ENCODE assay signal across 10 mouse cellular contexts in the genomic region with DNA sequence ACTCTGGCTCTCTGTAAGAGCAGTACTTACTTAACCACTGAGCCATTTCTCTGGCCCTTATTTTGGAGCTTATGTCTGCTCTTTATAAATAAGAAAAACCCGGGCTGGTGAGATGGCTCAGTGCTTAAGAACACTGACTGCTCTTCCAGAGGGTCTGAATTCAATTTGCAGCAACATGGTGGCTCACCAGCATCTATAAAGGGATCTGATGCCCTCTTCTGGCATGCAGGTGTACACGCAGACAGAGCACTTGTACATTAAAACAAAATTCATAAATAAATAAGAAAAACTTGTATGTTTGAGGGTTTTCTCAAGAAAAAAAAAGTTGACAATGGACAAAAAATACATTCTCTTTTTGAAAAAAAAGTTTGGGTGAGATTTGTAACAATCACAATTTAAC. TPM values are rescaled to one million over a fixed set of nuclear protein-coding genes. Genes with fewer than 3 reads are reported as not detected.
DNase-seq lines count a peak whose midpoint lies in the region; ATAC-seq and TF ChIP-seq lines count a peak whose summit lies in the region.
"Had no signal": no experiment of that assay in that cellular context is flagged by ENCODE, and none has a peak within 500 bp of the region (broad histone marks: within the 10 kb centered on the region; RNA-seq: fewer than 3 reads in every experiment).

No protein-coding gene starts in this region.

- no peak overlapping the region for H3K9ac ChIP-seq in heart, postnatal 0 days (replicated peaks; ENCODE audit: low read depth, low read length)
- H3K9ac ChIP-seq: stomach, embryonic 15.5 days had no signal

- peak; percentile 39 for TF ChIP-seq CTCF in heart, postnatal 0 days (IDR thresholded peaks at IDR 0.05; ENCODE audit: low read depth)
- TF ChIP-seq CTCF in Patski (IDR thresholded peaks at IDR 0.05) = peak; percentile 83
- no peak for TF ChIP-seq CTCF in cerebellum, adult 2 months (IDR thresholded peaks at IDR 0.05; ENCODE audit: borderline replicate concordance, insufficient read depth, low read depth, low read length)

- H3K9me3 ChIP-seq in heart, postnatal 0 days (replicated peaks; ENCODE audit: control insufficient read depth, low read length) = no peaks in the 10 kb centered on the region
- H3K9me3 ChIP-seq: stomach, embryonic 15.5 days had no signal

- H3K4me2 ChIP-seq in heart, postnatal 0 days (ENCODE audit: low read depth, low read length) = no peak overlapping the region
- H3K4me2 ChIP-seq: stomach, embryonic 15.5 days had no signal

- POLR2A ChIA-PET in Patski (lab: Charles Lee) = no interaction called here

- H3K27ac ChIP-seq in heart, postnatal 0 days (ENCODE audit: low read depth) = no peak overlapping the region
- no peak overlapping the region for H3K27ac ChIP-seq in cerebellum, adult 2 months (ENCODE audit: insufficient read depth, low read length)
- H3K27ac ChIP-seq: stomach, embryonic 15.5 days had no signal

- H3K36me3 ChIP-seq in heart, postnatal 0 days (replicated peaks; ENCODE audit: control insufficient read depth, insufficient read depth, low read length) = no peaks in the 10 kb centered on the region
- H3K36me3 ChIP-seq: stomach, embryonic 15.5 days had no signal

- H3K4me1 ChIP-seq in heart, postnatal 0 days (ENCODE audit: control insufficient read depth, insufficient read depth) = no peaks in the 10 kb centered on the region
- no peaks in the 10 kb centered on the region for H3K4me1 ChIP-seq in cerebellum, adult 2 months (ENCODE audit: control insufficient read depth, insufficient read depth, low read length)
- H3K4me1 ChIP-seq: stomach, embryonic 15.5 days had no signal

- no peak for TF ChIP-seq EP300 in heart, postnatal 0 days (IDR thresholded peaks at IDR 0.05; ENCODE audit: low read depth)

- no peak for ATAC-seq in heart, postnatal 0 days (ENCODE audit: insufficient read depth, low read depth)
- no peak for ATAC-seq in Patski
- ATAC-seq in megakaryocyte, adult 5-6 weeks (ENCODE audit: poor library complexity, severe bottlenecking) = no peak

- DNase-seq in heart, postnatal 0 days (ENCODE audit: low spot score) = no peak
- DNase-seq in heart, postnatal 25 days (ENCODE audit: low spot score) = no peak
- DNase-seq in 3T3-L1 (ENCODE audit: low read depth, low spot score) (peak; percentile 67), Patski (ENCODE audit: low read depth, low spot score) (no peak)
- DNase-seq in kidney, postnatal 10 days = peak; percentile 35
- DNase-seq in B cell, adult 2 months = no peak
- no peak for DNase-seq in cerebellum, adult 2 months
- DNase-seq: layer of hippocampus, adult 9-11 months had no signal

- TF ChIP-seq POLR2A in cerebellum, adult 2 months (IDR thresholded peaks at IDR 0.05; ENCODE audit: borderline replicate concordance, insufficient read depth, low read length) = no peak

- no peak overlapping the region for H3K4me3 ChIP-seq in heart, postnatal 0 days (ENCODE audit: low read depth, low read length)
- H3K4me3 ChIP-seq in cerebellum, adult 2 months (replicated peaks; ENCODE audit: insufficient read depth, low read depth, low read length) = no peak overlapping the region
- H3K4me3 ChIP-seq: stomach, embryonic 15.5 days had no signal

- no peaks in the 10 kb centered on the region for H3K27me3 ChIP-seq in heart, postnatal 0 days (ENCODE audit: control insufficient read depth, insufficient read depth, low read length)
- peaks cover 28% of the 10 kb centered on the region for H3K27me3 ChIP-seq in Patski
- no peaks in the 10 kb centered on the region for H3K27me3 ChIP-seq in cerebellum, adult 2 months (ENCODE audit: control insufficient read depth, insufficient read depth, low read length)
- H3K27me3 ChIP-seq: stomach, embryonic 15.5 days had no signal

- in situ Hi-C loops in Patski (cut with MboI; ENCODE audit: low pct_unique_long_range_greater_than_20kb) = loop anchor here (5.0 kb wide), 2 partner anchors 160 to 265 kb away; partner anchors contain the start of gene Fmo2

- 37% methylated on average over 2 of the region's 2 CpGs for WGBS in heart, postnatal 0 days
- WGBS in cerebellum, adult 2 months = 38% methylated on average over 2 of the region's 2 CpGs

- intact Hi-C loops in heart, postnatal 25 days (cut with DNase I) = loop anchor here (2.0 to 5.0 kb wide), 2 partner anchors 161 to 245 kb away; partner anchors contain the start of gene Fmo4

- CTCF ChIA-PET in Patski (lab: Charles Lee) = interaction anchor here (1.5 to 1.7 kb wide), 3 partner anchors 159 to 162 kb away, joined by 3 to 4 read pairs (median 4); partner anchors contain the start of gene Fmo2

RNA-seq across cellular contexts. Expression of gene Mroh9, which starts 28.1 kb away (rescaled TPM):
- total RNA-seq in heart, postnatal 0 days (2014; rRNA removed; ENCODE audit: low replicate concordance) = not detected in 2 replicates
- not detected in 2 replicates for polyA plus RNA-seq in heart, postnatal 0 days (2015; fragmentation: Nextera tagmentation; extraction: Ambion mirVana)
- total RNA-seq in heart, postnatal 25 days (2021) = not detected
- not detected for polyA plus RNA-seq in Patski (2021)
- total RNA-seq in megakaryocyte, adult 5-6 weeks (2015) = not detected in 2 replicates
- not detected in 2 replicates for total RNA-seq in megakaryocyte, adult 5-6 weeks (2017)
- not detected in 2 replicates for polyA plus RNA-seq in cerebellum, adult 2 months (2012; rRNA removed)
- polyA plus RNA-seq: stomach, embryonic 15.5 days had no signal

Comparison
In these comparisons a context has a peak if more than half of its experiments do, and no peak if none do; other contexts are left out.
1. DNase-seq: peak in 3T3-L1 (single experiment) and kidney, postnatal 10 days (single experiment); none in heart, postnatal 0 days (single experiment), heart, postnatal 25 days (single experiment), Patski (single experiment), B cell, adult 2 months (0 of 2) and cerebellum, adult 2 months (0 of 2).